Mouse (Mus musculus): Measurements from ENCODE around the gene Rnf17. TPM values are rescaled to one million over a fixed set of nuclear protein-coding genes. Genes with fewer than 3 reads are reported as not detected.

Gene Rnf17
- polyA plus RNA-seq, 1 experiment from 2014 or later, result 4.8 TPM

DNA sequence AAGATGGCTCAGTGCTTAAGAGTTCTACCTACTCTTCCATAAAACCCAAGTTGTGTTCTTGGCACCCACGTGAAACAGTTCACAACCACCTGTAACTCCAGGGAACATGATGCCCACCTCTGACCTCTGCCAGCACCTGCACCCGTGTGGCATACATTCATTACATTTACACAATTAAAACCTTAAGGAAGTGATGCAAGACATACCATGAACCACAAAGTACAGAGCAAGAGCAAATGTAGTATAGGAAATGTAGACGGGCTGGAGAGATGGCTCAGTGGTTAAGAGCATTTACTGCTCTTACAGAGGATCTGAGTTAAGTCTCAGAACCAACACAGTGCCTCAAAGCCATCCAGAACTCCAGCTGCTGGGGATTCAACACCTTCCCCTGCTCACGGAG is 166.7 kb downstream of the Rnf17 start:
- ATAC-seq (replicated peaks; ENCODE audit: insufficient number of reproducible peaks, low FRiP score, low TSS enrichment), result no peak
- Histone ChIP-seq H3K9ac (ENCODE audit: low read depth, low read length) (no peak overlapping the region), H3K27ac (ENCODE audit: low read depth, low read length) (no peak overlapping the region), H3K4me2 (no peak overlapping the region), H3K4me3 (ENCODE audit: low read depth, low read length) (no peak overlapping the region), H3K4me1 (ENCODE audit: control insufficient read depth, insufficient read depth, low read length) (no peaks in the 10 kb centered on the region), H3K9me3 (replicated peaks; ENCODE audit: control insufficient read depth, low read length) (no peaks in the 10 kb centered on the region), H3K27me3 (ENCODE audit: control insufficient read depth, insufficient read depth, low read length) (no peaks in the 10 kb centered on the region), H3K36me3 (ENCODE audit: control insufficient read depth, insufficient read depth, low read length) (no peaks in the 10 kb centered on the region)
- 91% methylated on average over 4 of the region's 4 CpGs for WGBS (ENCODE audit: insufficient replicate concordance)

DNA sequence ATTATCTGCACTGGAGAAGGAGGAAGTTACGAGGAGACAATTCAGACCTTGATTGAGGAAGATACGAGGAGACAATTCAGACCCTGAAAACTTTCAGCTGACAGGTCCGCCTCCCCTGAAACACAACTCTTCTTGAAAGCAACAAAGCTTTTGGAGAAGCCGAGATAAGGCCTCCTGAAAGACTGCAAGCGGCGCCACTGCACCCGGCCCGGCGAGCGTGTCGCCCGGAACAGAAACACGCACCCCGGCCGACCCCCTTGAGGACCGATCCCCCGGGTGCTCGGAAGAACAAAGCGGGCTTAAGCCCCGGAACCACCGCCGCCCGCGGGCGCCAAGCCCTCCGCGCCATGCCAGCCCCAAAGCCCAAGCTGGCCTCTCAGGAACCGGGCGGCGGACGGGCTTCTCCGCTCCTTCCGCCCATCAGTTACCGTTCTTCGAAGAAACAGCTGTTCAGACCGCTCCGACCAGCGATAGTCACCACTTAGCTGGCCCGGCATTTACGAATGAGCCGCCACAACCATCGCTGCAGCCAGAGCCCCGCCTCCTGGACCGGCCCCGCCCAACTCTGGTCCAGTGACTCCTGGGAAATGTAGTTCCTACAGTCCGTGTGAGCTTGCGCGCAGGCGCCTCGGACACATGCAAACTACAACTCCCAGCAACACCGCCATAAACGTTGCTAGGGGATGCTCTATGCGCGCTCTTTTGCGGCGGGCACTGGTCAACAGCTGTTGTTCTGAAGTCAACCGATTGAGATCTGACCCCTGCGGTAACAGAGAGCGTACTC is 169.1 kb downstream of the Rnf17 start:
- ATAC-seq (replicated peaks; ENCODE audit: insufficient number of reproducible peaks, low FRiP score, low TSS enrichment), result peak; percentile 96
- peak overlapping the region; percentile 62 for H3K4me3 ChIP-seq (ENCODE audit: low read depth, low read length)
- peak overlapping the region; percentile 72 for H3K9ac ChIP-seq (ENCODE audit: low read depth, low read length)
- peaks cover 2% of the 10 kb centered on the region; the same call in 1 of the 2 replicates for H3K4me1 ChIP-seq (ENCODE audit: control insufficient read depth, insufficient read depth, low read length)
- H3K27me3 ChIP-seq (ENCODE audit: control insufficient read depth, insufficient read depth, low read length), result no peaks in the 10 kb centered on the region
- H3K4me2 ChIP-seq, result peak overlapping the region; percentile 65
- H3K36me3 ChIP-seq (ENCODE audit: control insufficient read depth, insufficient read depth, low read length), result no peaks in the 10 kb centered on the region
- no peaks in the 10 kb centered on the region for H3K9me3 ChIP-seq (replicated peaks; ENCODE audit: control insufficient read depth, low read length)
- WGBS (ENCODE audit: insufficient replicate concordance), result under 1% methylated on average over 59 of the region's 59 CpGs
- H3K27ac ChIP-seq (ENCODE audit: low read depth, low read length), result peak overlapping the region; percentile 67

DNA sequence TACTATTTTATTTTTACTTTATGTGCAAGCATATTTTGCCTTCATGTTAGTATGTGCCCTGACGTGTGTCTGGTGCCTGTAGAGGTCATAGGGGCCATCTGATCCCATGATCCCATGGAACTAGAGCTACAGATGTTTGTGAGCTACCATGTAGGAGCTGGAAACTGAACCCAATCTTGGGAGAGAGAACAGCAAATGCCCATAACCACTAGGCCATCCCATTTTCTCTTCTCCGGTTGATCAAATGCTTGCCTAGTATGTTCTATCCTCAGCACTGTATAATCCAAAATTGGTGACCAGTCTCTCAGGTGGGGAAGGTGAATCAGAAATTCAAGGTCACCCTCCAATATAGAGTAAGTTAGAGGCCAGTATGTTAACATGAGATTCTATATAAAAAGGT is 170.2 kb downstream of the Rnf17 start:
- no peaks in the 10 kb centered on the region for H3K36me3 ChIP-seq (ENCODE audit: control insufficient read depth, insufficient read depth, low read length)
- peak overlapping the region; percentile 65; the same call in 1 of the 2 replicates for H3K4me2 ChIP-seq
- 85% methylated on average over 2 of the region's 2 CpGs for WGBS (ENCODE audit: insufficient replicate concordance)
- no peak overlapping the region; the same call in 1 of the 2 replicates for H3K27ac ChIP-seq (ENCODE audit: low read depth, low read length)
- no peaks in the 10 kb centered on the region for H3K27me3 ChIP-seq (ENCODE audit: control insufficient read depth, insufficient read depth, low read length)
- no peak overlapping the region for H3K9ac ChIP-seq (ENCODE audit: low read depth, low read length)
- no peak for ATAC-seq (replicated peaks; ENCODE audit: insufficient number of reproducible peaks, low FRiP score, low TSS enrichment)
- peaks cover 2% of the 10 kb centered on the region; the same call in 1 of the 2 replicates for H3K4me1 ChIP-seq (ENCODE audit: control insufficient read depth, insufficient read depth, low read length)
- no peaks in the 10 kb centered on the region for H3K9me3 ChIP-seq (replicated peaks; ENCODE audit: control insufficient read depth, low read length)
- H3K4me3 ChIP-seq (ENCODE audit: low read depth, low read length), result peak overlapping the region; percentile 62; the same call in 1 of the 2 replicates

Other genes with a start within 250 kb of the Rnf17 start
- not detected in 2 replicates for gene Gzmg, start 243.0 kb upstream of the Rnf17 start, polyA plus RNA-seq (2014; fragmentation: Nextera tagmentation; extraction: Ambion mirVana)
- not detected in 2 replicates for gene Gzmn, start 228.0 kb upstream of the Rnf17 start, polyA plus RNA-seq (2014; fragmentation: Nextera tagmentation; extraction: Ambion mirVana)
- not detected in 2 replicates for gene Gzmf, start 191.2 kb upstream of the Rnf17 start, polyA plus RNA-seq (2014; fragmentation: Nextera tagmentation; extraction: Ambion mirVana)
- not detected in 2 replicates for gene Gzmc, start 167.9 kb upstream of the Rnf17 start, polyA plus RNA-seq (2014; fragmentation: Nextera tagmentation; extraction: Ambion mirVana)
- not detected in 2 replicates for gene Gzmb, start 140.3 kb upstream of the Rnf17 start, polyA plus RNA-seq (2014; fragmentation: Nextera tagmentation; extraction: Ambion mirVana)
- not detected in 2 replicates for gene Atp12a, start 37.5 kb upstream of the Rnf17 start, polyA plus RNA-seq (2014; fragmentation: Nextera tagmentation; extraction: Ambion mirVana)
- 9.3 and 13.0 TPM in 2 replicates for gene Cenpj, start 172.8 kb downstream of the Rnf17 start, polyA plus RNA-seq (2014; fragmentation: Nextera tagmentation; extraction: Ambion mirVana)
- gene Parp4, start 173.0 kb downstream of the Rnf17 start, polyA plus RNA-seq (2014; fragmentation: Nextera tagmentation; extraction: Ambion mirVana), result 8.9 and 12.6 TPM in 2 replicates

All from heart, embryonic 11.5 days (tissue).